Mouse (Mus musculus): ENCODE measurements around the gene Axin2.

GRCm38 (mm10) chr11:108925826-108926225 is 5.7 kb downstream of the Axin2 start:
- TF ChIP-seq CTCF (IDR thresholded peaks at IDR 0.05; ENCODE audit: borderline replicate concordance, insufficient read depth, low read depth, low read length): no peak
- TF ChIP-seq POLR2A (IDR thresholded peaks at IDR 0.05; ENCODE audit: borderline replicate concordance, insufficient read depth, low read length): no peak

Measured in cerebellum, adult 2 months (tissue).